Mouse (Mus musculus) cortical plate, adult 2 months (tissue): ENCODE measurements around the gene Ano7. TPM values are rescaled to one million over a fixed set of nuclear protein-coding genes. Genes with fewer than 3 reads are reported as not detected.

Source experiments
- H3K27ac ChIP-seq: fragments of 200-500 bp; 2 replicates; pipeline ENCODE4 v1.5.1; 2012; ENCODE audit warnings: low read length, control low read depth, inconsistent platforms; ENCODE audit not compliant: insufficient read depth
- H3K4me1 ChIP-seq: fragments of 200-500 bp; 2 replicates; pipeline ENCODE4 v1.6.1; 2011; ENCODE audit warnings: low read length; ENCODE audit not compliant: control insufficient read depth, insufficient read depth
- H3K4me3 ChIP-seq: fragments of 200-500 bp; 2 replicates; pipeline ENCODE4 v1.5.1; 2011; ENCODE audit warnings: mild to moderate bottlenecking, low read length, control low read depth; ENCODE audit not compliant: insufficient read depth
- CTCF ChIP-seq: fragments of 200-500 bp; IDR thresholded peaks from 2 replicates; pipeline ENCODE4 v1.5.1; 2011; ENCODE audit warnings: mild to moderate bottlenecking, control low read depth, low read length; ENCODE audit not compliant: insufficient read depth; ENCODE audit errors: extremely low read depth
- POLR2A ChIP-seq: fragments of 200-500 bp; IDR thresholded peaks from 2 replicates; pipeline ENCODE4 v1.6.1; 2011; ENCODE audit warnings: mild to moderate bottlenecking, low read length, control low read depth; ENCODE audit not compliant: insufficient read depth; ENCODE audit errors: extremely low read depth
- polyA plus RNA-seq: library from polyadenylated mRNA; depleted of rRNA; stranded (reverse); fragments of >200 nt; gene quantifications from 2 replicates; pipeline ENCODE4 v1.2.3, GENCODE M21; 2012

Gene Ano7
- polyA plus RNA-seq, 1 experiment: 0.65 TPM

DNA sequence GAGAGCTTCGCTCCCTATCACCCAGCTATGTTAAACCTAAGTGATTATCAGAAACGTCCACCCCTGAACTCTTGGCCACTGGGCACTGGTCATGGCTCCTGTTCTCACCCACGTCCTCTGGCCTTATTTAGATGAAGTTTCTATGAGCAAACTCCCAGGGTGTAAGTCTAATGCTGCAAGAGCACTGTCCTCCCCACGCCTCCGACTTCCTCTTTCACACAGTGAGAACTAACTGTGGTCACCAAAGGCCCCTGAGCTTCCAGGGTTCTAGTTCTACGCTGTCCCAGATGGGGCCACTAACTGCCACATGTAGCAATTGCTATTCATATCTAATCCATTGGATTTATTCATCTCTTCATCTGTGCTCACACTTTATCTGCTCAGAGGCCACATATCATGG lies 8.1 kb upstream of the Ano7 start:
- H3K27ac ChIP-seq: no peak overlapping the region
- H3K4me1 ChIP-seq: no peaks in the 10 kb centered on the region
- TF ChIP-seq CTCF (no peak), POLR2A (no peak)
- no peak overlapping the region for H3K4me3 ChIP-seq

DNA sequence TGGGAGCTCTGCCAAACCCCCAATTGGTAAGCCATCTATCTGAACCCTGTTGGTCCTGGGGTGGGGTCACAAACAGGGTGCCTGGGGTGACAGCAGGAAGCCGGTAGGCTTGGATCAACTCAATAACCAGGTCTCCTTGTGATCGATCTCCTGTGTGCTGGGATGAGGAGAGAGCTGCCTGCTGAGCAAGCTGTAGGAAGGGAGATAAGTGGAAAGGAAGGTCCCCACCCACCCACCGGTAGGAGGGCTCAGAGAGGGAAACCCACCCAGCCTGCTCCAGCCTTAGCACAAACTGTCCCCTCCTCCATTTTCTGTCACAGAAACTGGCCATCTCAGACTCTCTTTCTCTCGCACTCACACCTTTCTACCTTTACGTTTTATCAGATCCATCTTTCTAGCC lies 3.6 kb downstream of the Ano7 start:
- no peak for TF ChIP-seq CTCF
- no peak for TF ChIP-seq POLR2A
- Histone ChIP-seq H3K4me3 (no peak overlapping the region), H3K4me1 (no peaks in the 10 kb centered on the region), H3K27ac (no peak overlapping the region)

DNA sequence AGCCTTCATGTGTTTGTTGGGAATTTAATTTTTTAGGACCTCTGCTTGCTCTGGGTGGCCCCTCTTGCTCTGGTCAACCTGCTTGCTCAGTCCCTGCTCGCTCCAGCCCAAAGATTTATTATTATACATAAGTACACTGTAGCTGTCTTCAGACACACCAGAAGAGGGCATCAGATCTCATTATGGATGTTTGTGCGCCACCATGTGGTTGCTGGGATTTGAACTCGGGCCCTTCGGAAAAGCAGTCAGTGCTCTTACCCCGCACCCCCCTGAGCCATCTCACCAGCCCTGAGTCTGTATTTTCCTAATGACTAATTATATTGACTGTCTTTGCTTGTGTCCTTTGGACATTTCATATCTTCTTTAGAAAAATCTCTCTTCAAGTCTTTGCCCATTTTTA lies 5.4 kb downstream of the Ano7 start:
- TF ChIP-seq POLR2A (no peak), CTCF (no peak)
- no peak overlapping the region for H3K4me3 ChIP-seq
- no peak overlapping the region for H3K27ac ChIP-seq
- no peaks in the 10 kb centered on the region for H3K4me1 ChIP-seq

- TF ChIP-seq CTCF: no peak
- Histone ChIP-seq H3K4me1 (no peaks in the 10 kb centered on the region), H3K27ac (no peak overlapping the region), H3K4me3 (no peak overlapping the region)
Observed at GRCm38 (mm10) chr1:93387198-93387597, 13.5 kb downstream of the Ano7 start.

GRCm38 (mm10) chr1:93388906-93389305 lies 15.2 kb downstream of the Ano7 start:
- H3K4me3 ChIP-seq: no peak overlapping the region
- H3K27ac ChIP-seq: no peak overlapping the region
- H3K4me1 ChIP-seq: no peaks in the 10 kb centered on the region
- TF ChIP-seq CTCF: no peak
- no peak for TF ChIP-seq POLR2A

GRCm38 (mm10) chr1:93401191-93402052 lies 27.7 kb downstream of the Ano7 start:
- TF ChIP-seq CTCF (no peak), POLR2A (no peak)
- Histone ChIP-seq H3K4me1 (no peaks in the 10 kb centered on the region), H3K27ac (no peak overlapping the region), H3K4me3 (peak overlapping the region; percentile 5; the same call in 1 of the 2 replicates)

GRCm38 (mm10) chr1:93403403-93403802 lies 29.7 kb downstream of the Ano7 start:
- Histone ChIP-seq H3K27ac (no peak overlapping the region), H3K4me3 (no peak overlapping the region), H3K4me1 (no peaks in the 10 kb centered on the region)
- no peak for TF ChIP-seq POLR2A
- no peak for TF ChIP-seq CTCF

DNA sequence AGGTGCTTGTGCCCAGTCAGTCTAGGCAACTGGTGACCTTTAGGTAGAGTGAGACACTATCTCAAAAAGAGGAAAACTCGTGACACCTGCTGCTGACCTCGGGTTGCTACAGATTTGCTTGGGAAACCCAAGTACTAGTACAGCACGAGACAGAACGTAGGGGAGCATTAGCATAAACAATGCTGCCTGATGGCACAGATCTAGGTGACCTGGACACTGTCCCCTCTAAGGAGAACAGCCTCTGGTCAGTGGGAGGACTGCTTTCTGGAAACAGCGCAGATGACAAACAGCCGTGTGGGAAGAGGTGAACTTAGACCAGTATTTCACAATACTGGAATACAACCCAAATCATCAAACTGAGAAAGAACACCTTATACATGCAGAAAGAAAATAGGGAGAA lies 58.4 kb downstream of the Ano7 start:
- no peak overlapping the region for H3K27ac ChIP-seq
- no peaks in the 10 kb centered on the region for H3K4me1 ChIP-seq
- TF ChIP-seq CTCF: no peak
- no peak for TF ChIP-seq POLR2A
- no peak overlapping the region for H3K4me3 ChIP-seq

GRCm38 (mm10) chr1:93439321-93439720 lies 65.6 kb downstream of the Ano7 start:
- H3K4me1 ChIP-seq: no peaks in the 10 kb centered on the region
- TF ChIP-seq POLR2A: no peak
- no peak overlapping the region for H3K27ac ChIP-seq
- H3K4me3 ChIP-seq: no peak overlapping the region

DNA sequence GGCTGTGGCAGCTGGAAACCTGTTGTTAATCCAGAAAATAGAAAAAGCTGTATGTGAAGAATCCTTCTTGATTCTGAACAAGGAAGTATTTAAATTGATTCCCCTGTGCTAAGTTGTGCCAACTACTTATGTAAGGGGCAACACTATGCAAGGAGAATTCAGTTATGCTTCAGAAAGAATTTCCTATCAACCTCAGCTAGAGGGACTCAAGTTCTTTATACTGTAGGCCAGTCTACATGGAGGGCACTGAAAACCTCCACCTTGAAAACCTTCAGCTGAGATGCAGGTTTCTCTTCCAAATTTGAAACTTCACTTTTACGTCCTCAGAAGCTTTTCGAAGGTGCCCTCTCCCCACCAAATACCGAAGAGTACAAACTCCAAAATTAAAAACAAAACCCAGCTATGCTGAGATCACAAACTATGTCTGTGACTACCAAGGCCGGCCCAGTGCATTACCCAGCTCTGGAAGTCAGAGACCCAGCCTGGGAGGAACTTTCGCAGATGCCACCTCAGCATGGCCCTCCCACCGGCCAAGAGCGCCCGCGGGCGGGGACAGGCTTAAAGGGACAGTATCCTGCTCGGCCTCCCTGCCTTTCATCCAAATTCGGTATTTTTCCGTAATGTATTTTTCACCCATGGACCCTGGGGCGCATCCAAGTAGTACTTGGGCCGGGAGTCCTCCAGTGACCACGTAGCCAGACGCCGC lies 70.8 kb downstream of the Ano7 start:
- TF ChIP-seq POLR2A: no peak
- TF ChIP-seq CTCF: no peak
- H3K4me1 ChIP-seq: peaks cover 4% of the 10 kb centered on the region; the same call in 1 of the 2 replicates
- 0 out of 2 replicates have a peak overlapping the region, but pooled peaks have one; percentile 81 for H3K27ac ChIP-seq
- peak overlapping the region; percentile 78 for H3K4me3 ChIP-seq
